Mouse (Mus musculus) spleen, embryonic (tissue): ENCODE results near the gene Abtb1.

ENCODE experiments used
- CTCF ChIA-PET: fragments of 350-600 bp; sonication (Branson Sonifier 250); formaldehyde crosslinking; loops from one replicate; lab custom pipeline; 2022; lab: Charles Lee

The Abtb1 gene

GRCm38 (mm10) chr6:88855636-88856035, 13.9 kb upstream of the Abtb1 start:
- CTCF ChIA-PET = no interaction called here

- CTCF ChIA-PET = interaction anchor here (1.3 kb wide), 1 partner anchor 26 kb away, joined by 3 read pairs; no protein-coding TSS in a partner anchor
These were observed 12.7 kb upstream of the Abtb1 start for GRCm38 (mm10) chr6:88854509-88854908.

- CTCF ChIA-PET = no interaction called here
These were observed 8.2 kb upstream of the Abtb1 start for GRCm38 (mm10) chr6:88850034-88850433.

GRCm38 (mm10) chr6:88849270-88849669, 7.5 kb upstream of the Abtb1 start:
- CTCF ChIA-PET = no interaction called here

- CTCF ChIA-PET = no interaction called here
These were observed 5.8 kb upstream of the Abtb1 start for GRCm38 (mm10) chr6:88847571-88847970.

- CTCF ChIA-PET = no interaction called here
These were observed 3.2 kb upstream of the Abtb1 start for GRCm38 (mm10) chr6:88844901-88845565.

- CTCF ChIA-PET = no interaction called here
These were observed 2.3 kb upstream of the Abtb1 start for GRCm38 (mm10) chr6:88843781-88844725.

GRCm38 (mm10) chr6:88843241-88843640, 1.5 kb upstream of the Abtb1 start:
- CTCF ChIA-PET = interaction anchor here (0.6 kb wide), 1 partner anchor 118 kb away, joined by 3 read pairs; no protein-coding TSS in a partner anchor

GRCm38 (mm10) chr6:88842731-88843151, 957 bp upstream of the Abtb1 start:
- CTCF ChIA-PET = interaction anchor here (0.6 kb wide), 1 partner anchor 117 kb away, joined by 3 read pairs; no protein-coding TSS in a partner anchor

GRCm38 (mm10) chr6:88841514-88841780, 337 bp downstream of the Abtb1 start:
- CTCF ChIA-PET = no interaction called here

- CTCF ChIA-PET = no interaction called here
These were observed 832 bp downstream of the Abtb1 start for GRCm38 (mm10) chr6:88840791-88841513.

- CTCF ChIA-PET = no interaction called here
These were observed 1.6 kb downstream of the Abtb1 start for GRCm38 (mm10) chr6:88840211-88840610.

GRCm38 (mm10) chr6:88839135-88839970, 2.4 kb downstream of the Abtb1 start:
- CTCF ChIA-PET = no interaction called here

GRCm38 (mm10) chr6:88838613-88839012, 3.2 kb downstream of the Abtb1 start:
- CTCF ChIA-PET = no interaction called here

- CTCF ChIA-PET = no interaction called here
These were observed 3.8 kb downstream of the Abtb1 start for GRCm38 (mm10) chr6:88837999-88838398.

- CTCF ChIA-PET = no interaction called here
These were observed 5.5 kb downstream of the Abtb1 start for GRCm38 (mm10) chr6:88836178-88836819.

- CTCF ChIA-PET = interaction anchor here (0.6 kb wide), 1 partner anchor 216 kb away, joined by 3 read pairs; no protein-coding TSS in a partner anchor
These were observed 6.7 kb downstream of the Abtb1 start for GRCm38 (mm10) chr6:88835047-88835446.

- CTCF ChIA-PET = no interaction called here
These were observed 8.2 kb downstream of the Abtb1 start for GRCm38 (mm10) chr6:88833340-88834140.

- CTCF ChIA-PET = no interaction called here
These were observed 9.1 kb downstream of the Abtb1 start for GRCm38 (mm10) chr6:88832663-88833062.

- CTCF ChIA-PET = no interaction called here
These were observed 10.3 kb downstream of the Abtb1 start for GRCm38 (mm10) chr6:88831456-88831855.
